Mouse (Mus musculus) kidney, adult 2 months (tissue): ENCODE data around the gene Ppfia2.

ENCODE experiments used
- CTCF ChIP-seq: fragments of 200-500 bp; conservative IDR thresholded peaks from 2 replicates; pipeline ENCODE4 v1.5.1; 2011; ENCODE audit warnings: low read depth, mild to moderate bottlenecking, control low read depth, low read length, moderate library complexity, mixed read lengths; ENCODE audit not compliant: insufficient read depth, insufficient read length
- POLR2A ChIP-seq: fragments of 200-500 bp; IDR thresholded peaks from one replicate; pipeline ENCODE4 v1.6.1; 2011; ENCODE audit warnings: low read depth, low read length, control low read depth

DNA sequence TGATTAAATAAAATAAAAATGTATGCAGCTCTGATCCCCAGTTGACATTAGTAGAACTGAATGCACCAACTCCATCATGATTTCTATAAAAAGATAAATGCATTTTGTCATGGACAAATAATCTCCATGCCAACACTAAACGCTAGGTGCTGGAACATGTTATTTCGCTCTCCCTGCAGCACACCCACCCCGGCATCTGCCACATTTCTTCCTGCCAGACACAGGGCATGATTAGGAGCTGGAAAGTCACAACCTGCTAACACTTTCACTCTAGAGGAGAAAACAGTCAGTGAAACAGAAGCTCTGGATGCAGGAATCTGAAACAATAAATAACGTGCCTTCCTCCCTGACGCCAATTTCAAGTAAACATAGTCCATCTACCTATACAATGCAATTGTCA lies 211.3 kb downstream of the Ppfia2 start:
- TF ChIP-seq CTCF (no peak), POLR2A (no peak)
